Mouse (Mus musculus) limb, embryonic 11.5 days (tissue): ENCODE data around the gene Prpf39. TPM values are rescaled to one million over a fixed set of nuclear protein-coding genes. Genes with fewer than 3 reads are reported as not detected.

Experiments used
- ATAC-seq: fragments of 200-750 bp; cut with Nextera tagmentation; 2 replicates; pipeline ENCODE4 v1.8.0; 2017; ENCODE audit warnings: low read depth; ENCODE audit not compliant: insufficient number of reproducible peaks, low FRiP score, low TSS enrichment
- DNase-seq: peaks from one replicate; pipeline ENCODE4 v3.0.0-alpha.2; 2015; ENCODE audit warnings: low spot score
- H3K27ac ChIP-seq: fragments of 300-500 bp; sonication (generic); replicated peaks from 2 replicates; pipeline ENCODE4 v1.5.1; 2014; ENCODE audit warnings: low read depth, mild to moderate bottlenecking, low read length
- H3K27me3 ChIP-seq: fragments of 300-500 bp; sonication (generic); 2 replicates; pipeline ENCODE4 v1.6.1; 2014; ENCODE audit warnings: mild to moderate bottlenecking, low read length, mixed read lengths; ENCODE audit not compliant: control insufficient read depth, insufficient read depth
- H3K36me3 ChIP-seq: fragments of 300-500 bp; sonication (generic); 2 replicates; pipeline ENCODE4 v1.6.1; 2014; ENCODE audit warnings: mild to moderate bottlenecking, low read length, moderate library complexity, mixed read lengths; ENCODE audit not compliant: control insufficient read depth, insufficient read depth
- H3K4me1 ChIP-seq: fragments of 300-500 bp; sonication (generic); 2 replicates; pipeline ENCODE4 v1.6.1; 2014; ENCODE audit warnings: low read length, mixed read lengths; ENCODE audit not compliant: control insufficient read depth, insufficient read depth
- H3K4me2 ChIP-seq: fragments of 300-500 bp; sonication (generic); 2 replicates; pipeline ENCODE4 v1.6.1; 2014; ENCODE audit warnings: low read depth, mild to moderate bottlenecking, moderate library complexity; ENCODE audit not compliant: severe bottlenecking
- H3K4me3 ChIP-seq: fragments of 300-500 bp; sonication (generic); 2 replicates; pipeline ENCODE4 v1.5.1; 2014; ENCODE audit warnings: low read depth, low read length
- H3K9ac ChIP-seq: fragments of 300-500 bp; sonication (generic); 2 replicates; pipeline ENCODE4 v1.6.1; 2014; ENCODE audit warnings: mild to moderate bottlenecking, low read length
- H3K9me3 ChIP-seq: fragments of 300-500 bp; sonication (generic); 2 replicates; pipeline ENCODE4 v1.6.1; 2016; ENCODE audit warnings: low read length; ENCODE audit not compliant: control insufficient read depth
- WGBS: fragments of 180-500 bp; shearing (Covaris S2); extraction: QIAGEN DNeasy Blood & Tissue Kit; methylation state at CpG from one replicate; pipeline ENCODE4 v1.1.7; 2014; 5-methylcytosine and 5-hydroxymethylcytosine counted together
- polyA plus RNA-seq: library from polyadenylated mRNA; unstranded; fragments of >200 nt; fragmentation: Nextera tagmentation; extraction: Ambion mirVana; gene quantifications from 2 replicates; pipeline ENCODE4 v1.2.1, GENCODE M21; 2014

Prpf39 gene
- polyA plus RNA-seq, 1 experiment from 2014 or later, result 74.4 TPM

DNA sequence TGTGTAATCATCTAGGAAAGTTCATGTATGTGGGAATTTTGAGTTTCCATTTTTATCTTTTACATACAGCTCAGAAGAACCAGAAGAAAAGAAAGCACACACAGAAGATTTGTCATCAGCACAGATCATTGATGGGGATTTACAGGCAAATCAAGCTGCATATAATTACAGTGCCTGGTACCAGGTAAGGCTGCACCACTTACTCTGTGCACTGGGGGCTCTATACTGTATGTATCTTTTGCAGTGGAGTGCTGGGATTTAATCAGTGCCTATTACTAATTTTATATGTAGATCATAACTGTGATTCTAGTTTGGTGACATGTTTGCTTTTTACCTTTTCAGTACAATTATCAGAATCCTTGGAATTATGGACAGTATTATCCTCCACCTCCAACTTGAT is 24.9 kb downstream of the Prpf39 start:
- no peak overlapping the region for H3K4me3 ChIP-seq
- no peak overlapping the region for H3K4me2 ChIP-seq
- peaks cover 10% of the 10 kb centered on the region; the same call in 1 of the 2 replicates for H3K36me3 ChIP-seq
- no peaks in the 10 kb centered on the region for H3K27me3 ChIP-seq
- no peak overlapping the region for H3K27ac ChIP-seq
- ATAC-seq (no peak), DNase-seq (no peak)
- no peaks in the 10 kb centered on the region for H3K4me1 ChIP-seq
- H3K9ac ChIP-seq, result no peak overlapping the region
- no peaks in the 10 kb centered on the region for H3K9me3 ChIP-seq

DNA sequence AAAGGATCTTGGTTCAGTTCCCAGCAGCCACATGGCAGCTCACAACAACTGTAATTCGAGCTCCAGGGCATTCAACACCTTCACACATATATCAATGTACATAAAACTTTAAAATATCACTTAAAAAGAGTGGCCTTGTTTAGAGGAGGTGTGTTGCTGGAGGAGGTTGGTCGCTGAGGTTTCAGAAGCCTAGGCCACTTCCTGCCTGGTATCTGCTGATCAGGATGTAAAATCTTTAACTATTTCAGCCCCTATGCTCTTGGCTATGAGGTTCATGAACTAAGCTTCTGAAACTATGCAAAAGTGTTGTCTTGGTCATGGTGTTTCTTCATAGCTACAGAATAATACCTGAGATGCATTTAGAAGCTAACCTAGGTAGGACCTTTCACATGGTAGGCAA is 29.1 kb downstream of the Prpf39 start:
- H3K27me3 ChIP-seq, result no peaks in the 10 kb centered on the region
- no peak for ATAC-seq
- no peak overlapping the region for H3K4me2 ChIP-seq
- H3K4me3 ChIP-seq, result no peak overlapping the region
- H3K36me3 ChIP-seq, result peaks cover 10% of the 10 kb centered on the region
- no peak overlapping the region for H3K27ac ChIP-seq
- H3K4me1 ChIP-seq, result no peaks in the 10 kb centered on the region
- DNase-seq, result no peak
- H3K9ac ChIP-seq, result no peak overlapping the region
- H3K9me3 ChIP-seq, result no peaks in the 10 kb centered on the region
- WGBS, result 68% methylated on average over 2 of the region's 2 CpGs

DNA sequence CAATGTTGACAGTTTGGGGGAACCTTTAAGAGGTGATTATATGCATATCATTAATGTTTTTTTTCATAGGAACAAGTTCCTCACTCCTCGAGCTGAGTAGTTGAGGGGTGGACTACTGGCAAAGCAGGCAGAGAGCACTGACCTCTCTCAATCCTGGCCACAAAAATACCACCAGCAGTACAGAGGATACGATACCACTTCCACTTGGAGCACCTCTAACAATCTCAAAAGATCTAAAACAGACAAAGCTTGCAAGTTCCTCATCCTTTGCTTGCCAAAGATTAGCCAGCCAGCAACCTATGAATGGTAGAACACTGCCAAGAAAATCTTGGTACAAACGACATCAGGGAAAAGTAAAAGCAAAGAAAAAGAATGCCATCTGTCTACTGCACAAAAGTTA is 30.1 kb downstream of the Prpf39 start:
- 86% methylated on average over 3 of the region's 3 CpGs for WGBS
- H3K36me3 ChIP-seq, result peaks cover 10% of the 10 kb centered on the region
- ATAC-seq (no peak), DNase-seq (no peak)
- H3K4me1 ChIP-seq, result no peaks in the 10 kb centered on the region
- no peak overlapping the region for H3K4me2 ChIP-seq
- H3K9me3 ChIP-seq, result no peaks in the 10 kb centered on the region
- H3K27me3 ChIP-seq, result no peaks in the 10 kb centered on the region
- no peak overlapping the region for H3K9ac ChIP-seq
- H3K27ac ChIP-seq, result no peak overlapping the region
- no peak overlapping the region for H3K4me3 ChIP-seq

DNA sequence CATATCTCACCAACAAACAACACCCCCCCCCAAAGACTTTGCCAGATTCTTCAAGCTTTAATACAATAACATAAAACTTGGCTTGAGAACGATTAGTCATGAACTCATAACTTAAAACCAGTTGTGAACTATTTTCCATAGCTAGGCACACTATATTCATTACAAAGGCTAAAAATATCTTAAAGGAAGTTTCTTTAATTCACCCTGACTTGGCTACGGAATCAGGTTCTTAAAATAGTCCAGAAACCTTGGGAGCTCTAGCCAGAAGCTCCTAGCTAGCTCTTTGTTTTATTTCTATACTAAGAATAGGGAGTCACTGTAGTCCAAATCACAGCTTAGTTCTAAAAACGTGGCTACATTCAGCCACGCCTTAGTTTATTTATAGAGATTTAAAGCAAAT is 32.3 kb downstream of the Prpf39 start:
- WGBS, result 88% methylated on average over 4 of the region's 4 CpGs
- no peak overlapping the region for H3K27ac ChIP-seq

DNA sequence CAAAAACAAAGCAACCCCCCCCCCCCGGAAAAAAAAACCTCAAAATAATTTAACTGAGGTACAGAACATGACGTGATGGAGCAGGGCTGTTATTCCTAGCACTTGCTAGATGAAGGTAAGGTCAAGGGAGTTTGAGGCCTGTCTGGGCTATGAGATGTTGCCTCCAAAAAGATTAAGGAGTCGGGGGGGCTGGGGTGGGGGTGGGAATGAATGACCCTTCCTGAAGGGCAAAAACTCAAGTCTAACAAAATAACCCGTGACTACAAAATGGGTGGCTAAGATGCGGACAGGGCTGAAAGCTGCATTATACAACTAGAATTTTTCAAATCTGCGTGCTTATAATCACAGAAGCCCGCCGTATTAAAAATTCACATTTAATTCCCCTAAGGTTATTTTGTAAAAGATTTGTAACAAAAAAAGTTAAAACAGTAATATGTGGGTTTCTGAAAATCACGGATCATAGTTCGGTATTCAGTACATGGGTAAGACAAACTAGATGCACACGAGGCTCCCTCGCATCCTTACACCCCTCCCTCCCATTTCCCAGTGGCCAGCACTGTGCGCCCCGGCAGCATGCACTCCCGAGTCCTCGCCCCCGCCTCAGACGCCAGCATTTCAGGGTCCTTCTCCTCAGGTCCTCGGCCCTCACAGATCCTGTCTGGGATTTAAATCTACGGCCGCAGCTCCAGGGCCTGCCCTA is 36.9 kb downstream of the Prpf39 start:
- Histone ChIP-seq H3K9ac (peak overlapping the region; percentile 89), H3K27me3 (no peaks in the 10 kb centered on the region), H3K4me1 (no peaks in the 10 kb centered on the region), H3K4me2 (peak overlapping the region; percentile 66), H3K27ac (peak overlapping the region; percentile 82), H3K9me3 (no peaks in the 10 kb centered on the region), H3K4me3 (peak overlapping the region; percentile 82), H3K36me3 (peaks cover 3% of the 10 kb centered on the region)
- 4% methylated on average over 21 of the region's 21 CpGs for WGBS
- ATAC-seq (peak; percentile 69), DNase-seq (no peak)

More for the DNA sequence above, 32.3 kb downstream of the Prpf39 start:
- H3K4me3 ChIP-seq, result no peak overlapping the region
- ATAC-seq (no peak), DNase-seq (no peak)
- H3K9ac ChIP-seq, result no peak overlapping the region
- no peak overlapping the region for H3K4me2 ChIP-seq
- H3K27me3 ChIP-seq, result no peaks in the 10 kb centered on the region
- H3K4me1 ChIP-seq, result no peaks in the 10 kb centered on the region
- no peaks in the 10 kb centered on the region for H3K9me3 ChIP-seq
- peaks cover 9% of the 10 kb centered on the region for H3K36me3 ChIP-seq

DNA sequence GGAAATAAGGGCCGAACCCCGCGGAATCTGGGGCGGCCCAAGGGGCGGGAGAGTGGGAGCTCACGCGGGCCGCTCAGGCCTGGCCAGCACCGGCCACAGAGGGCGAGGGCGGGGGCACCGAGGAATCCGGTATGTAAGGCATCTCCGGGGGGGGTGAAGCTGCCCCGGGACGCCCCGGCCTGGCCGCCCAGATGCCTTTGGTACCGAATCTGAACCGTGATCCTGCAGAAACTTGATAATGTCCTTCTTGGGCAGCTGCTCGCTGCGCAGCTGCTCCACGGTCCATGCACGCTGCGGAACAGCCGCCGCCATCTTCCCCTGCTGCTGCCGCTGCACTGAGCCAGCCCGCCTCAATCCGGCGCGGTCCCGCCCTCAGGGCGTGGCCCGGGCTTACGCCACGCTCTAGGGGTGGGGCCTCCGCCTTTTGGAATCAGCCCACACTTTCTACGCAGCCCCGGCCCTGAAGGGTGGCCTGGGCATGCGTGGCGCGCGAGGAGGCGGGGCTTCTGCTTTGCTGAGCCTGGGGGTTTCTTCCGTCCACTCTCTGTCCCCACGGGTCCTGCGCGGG is 37.6 kb downstream of the Prpf39 start, which contains the start of gene Fkbp3:
TSS of gene Fkbp3 (minus strand) at position 397 of the 568 bp plus-strand sequence.
- under 1% methylated on average over 49 of the region's 49 CpGs for WGBS
- Histone ChIP-seq H3K27me3 (no peaks in the 10 kb centered on the region), H3K27ac (peak within 1 kb of the TSS; percentile 82), H3K4me1 (no peaks in the 10 kb centered on the region), H3K9me3 (no peaks in the 10 kb centered on the region), H3K9ac (peak within 1 kb of the TSS; percentile 89), H3K4me2 (peak within 1 kb of the TSS; percentile 66), H3K4me3 (peak within 1 kb of the TSS; percentile 82), H3K36me3 (peaks cover 3% of the 10 kb centered on the region)
- peak; percentile 97 for DNase-seq
- peak; percentile 100 for ATAC-seq

DNA sequence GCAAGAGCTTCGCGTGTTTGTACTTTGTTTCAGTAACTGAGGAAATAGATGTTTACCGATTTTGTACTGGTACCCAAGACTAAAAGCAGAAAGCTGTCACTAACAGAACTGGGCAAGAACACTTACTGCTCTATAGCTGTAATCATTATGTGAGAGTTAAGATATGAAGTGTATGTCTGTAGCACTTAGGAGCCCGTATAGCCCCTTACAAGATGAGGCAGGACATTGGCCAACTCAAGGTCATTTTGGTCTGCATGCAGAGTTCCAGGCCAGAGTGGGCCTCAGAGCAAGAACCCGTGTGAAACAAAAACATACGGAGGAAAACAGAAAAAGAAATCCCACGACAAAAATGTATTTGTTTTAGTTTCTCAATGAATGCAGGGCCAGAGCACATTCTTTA is 38.5 kb downstream of the Prpf39 start:
- H3K4me3 ChIP-seq, result peak overlapping the region; percentile 82
- H3K27me3 ChIP-seq, result no peaks in the 10 kb centered on the region
- no peak overlapping the region for H3K27ac ChIP-seq
- ATAC-seq, result no peak
- H3K36me3 ChIP-seq, result peaks cover 1% of the 10 kb centered on the region; the same call in 1 of the 2 replicates
- 42% methylated on average over 7 of the region's 7 CpGs for WGBS
- H3K9me3 ChIP-seq, result no peaks in the 10 kb centered on the region
- no peaks in the 10 kb centered on the region for H3K4me1 ChIP-seq
- H3K9ac ChIP-seq, result peak overlapping the region; percentile 12; the same call in 1 of the 2 replicates
- peak overlapping the region; percentile 66 for H3K4me2 ChIP-seq
- DNase-seq, result no peak

DNA sequence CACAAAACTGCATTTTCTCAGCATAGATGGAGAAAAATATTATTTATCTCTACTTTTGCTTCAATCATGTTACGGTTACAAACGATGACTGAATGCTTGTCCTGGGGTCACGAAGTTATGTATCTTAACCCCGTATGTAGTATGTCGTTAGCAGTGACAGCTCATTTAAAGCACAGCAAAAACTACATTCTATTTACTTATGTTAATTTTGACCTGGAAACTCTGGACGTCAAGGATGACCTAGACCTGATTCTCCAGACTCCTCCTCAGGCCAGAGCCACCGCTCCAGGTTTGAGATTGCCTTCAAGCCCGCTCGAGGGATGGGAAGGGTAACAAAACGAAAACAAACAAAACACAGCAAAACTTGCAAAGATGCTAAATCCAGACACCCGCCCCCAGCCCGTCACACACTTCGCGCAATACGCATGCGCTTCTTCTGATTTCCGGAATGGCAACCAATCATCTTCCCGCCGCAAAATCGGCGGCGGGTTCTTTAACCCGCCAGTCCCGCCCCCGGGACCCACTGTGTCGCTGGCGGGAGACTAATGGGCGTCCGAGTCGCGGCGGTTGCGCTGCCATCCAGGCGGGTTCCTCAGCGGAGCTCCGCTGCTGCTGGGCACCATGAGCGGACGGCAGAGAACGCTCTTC is 39.1 kb downstream of the Prpf39 start, which contains the start of gene Fancm:
TSS of gene Fancm (plus strand) at position 519 of the 648 bp plus-strand sequence.
- peak; percentile 23; the same call in 1 of the 2 replicates for ATAC-seq

More for the DNA sequence above, 39.1 kb downstream of the Prpf39 start, which contains the start of gene Fancm:
- Histone ChIP-seq H3K36me3 (peaks cover 2% of the 10 kb centered on the region; the same call in 1 of the 2 replicates), H3K27me3 (no peaks in the 10 kb centered on the region), H3K4me3 (peak within 1 kb of the TSS; percentile 82), H3K27ac (peak within 1 kb of the TSS; percentile 31; the same call in 1 of the 2 replicates), H3K9me3 (no peaks in the 10 kb centered on the region), H3K4me2 (peak within 1 kb of the TSS; percentile 66), H3K4me1 (no peaks in the 10 kb centered on the region), H3K9ac (peak within 1 kb of the TSS; percentile 80)
- DNase-seq, result peak; percentile 90
- 3% methylated on average over 39 of the region's 39 CpGs for WGBS
